Mouse (Mus musculus): Measurements from ENCODE around the gene Sertad3.
A peak's percentile ranks its signal among the peaks of the same experiment; 100 is the strongest.

Sertad3 gene

GRCm38 (mm10) chr7:27467648-27468047 is 5.9 kb upstream of the Sertad3 start:
- DNase-seq, result peak; percentile 41 to 57

- DNase-seq, result no peak
Observed at GRCm38 (mm10) chr7:27471390-27472120, 2.0 kb upstream of the Sertad3 start.

- DNase-seq, result no peak
Observed at GRCm38 (mm10) chr7:27472596-27472995, 972 bp upstream of the Sertad3 start.

- DNase-seq, result peak in 1 of 2 experiments; percentile 22
Observed at GRCm38 (mm10) chr7:27473835-27474489, 394 bp downstream of the Sertad3 start.

GRCm38 (mm10) chr7:27474490-27474954 is 954 bp downstream of the Sertad3 start:
- peak; percentile 99 to 100 for DNase-seq

- no peak for DNase-seq
Observed at GRCm38 (mm10) chr7:27475596-27475995, 2.0 kb downstream of the Sertad3 start.

- DNase-seq, result peak in 1 of 2 experiments; percentile 39
Observed at GRCm38 (mm10) chr7:27476098-27476635, 2.6 kb downstream of the Sertad3 start.

GRCm38 (mm10) chr7:27478561-27478960 is 5.0 kb downstream of the Sertad3 start:
- DNase-seq, result no peak

GRCm38 (mm10) chr7:27479750-27480149 is 6.2 kb downstream of the Sertad3 start:
- DNase-seq, result peak in 1 of 2 experiments; percentile 31

GRCm38 (mm10) chr7:27480506-27480905 is 6.9 kb downstream of the Sertad3 start:
- peak in 1 of 2 experiments; percentile 7 for DNase-seq

GRCm38 (mm10) chr7:27480927-27481626 is 7.5 kb downstream of the Sertad3 start:
- peak in 1 of 2 experiments; percentile 22 for DNase-seq

- DNase-seq, result peak; percentile 90 to 94
Observed at GRCm38 (mm10) chr7:27481627-27481969, 8.0 kb downstream of the Sertad3 start.

GRCm38 (mm10) chr7:27483860-27484259 is 10.3 kb downstream of the Sertad3 start:
- DNase-seq, result no peak

GRCm38 (mm10) chr7:27486102-27486769 is 12.7 kb downstream of the Sertad3 start:
- peak; percentile 28 to 61 for DNase-seq

GRCm38 (mm10) chr7:27486770-27487697 is 13.5 kb downstream of the Sertad3 start, which contains the start of gene Sertad1:
Gene Sertad1 (plus strand): TSS chr7:27486910.
- peak; percentile 100 for DNase-seq

- peak; percentile 82 to 89 for DNase-seq
Observed at GRCm38 (mm10) chr7:27487740-27488268, 14.2 kb downstream of the Sertad3 start.

- DNase-seq, result peak in 1 of 2 experiments; percentile 21
Observed at GRCm38 (mm10) chr7:27489270-27489869, 15.8 kb downstream of the Sertad3 start.

GRCm38 (mm10) chr7:27490227-27490542 is 16.6 kb downstream of the Sertad3 start:
- no peak for DNase-seq

GRCm38 (mm10) chr7:27490543-27491329 is 17.2 kb downstream of the Sertad3 start:
- peak; percentile 92 to 97 for DNase-seq

GRCm38 (mm10) chr7:27491856-27492255 is 18.3 kb downstream of the Sertad3 start:
- DNase-seq, result peak; percentile 42 to 63

All from kidney, postnatal 4 days (tissue).